Mouse (Mus musculus): ENCODE data around the gene Gm20388.
"Not testable (repeated sequence)": the region's sequence is repeated elsewhere in the genome, so short reads cannot be mapped to it uniquely, and the experiment has no call there.

Gene Gm20388

GRCm38 (mm10) chr8:120327131-120327554 lies 416.5 kb downstream of the Gm20388 start:
- DNase-seq, result no peak

- DNase-seq, result no peak
These were observed 417.9 kb downstream of the Gm20388 start for GRCm38 (mm10) chr8:120328361-120329022.

GRCm38 (mm10) chr8:120329030-120329748 lies 418.5 kb downstream of the Gm20388 start:
- DNase-seq, result no peak

- no peak for DNase-seq
These were observed 420.4 kb downstream of the Gm20388 start for GRCm38 (mm10) chr8:120331027-120331426.

- DNase-seq, result peak; percentile 36
These were observed 422.0 kb downstream of the Gm20388 start for GRCm38 (mm10) chr8:120332379-120333229.

- no peak for DNase-seq
These were observed 423.0 kb downstream of the Gm20388 start for GRCm38 (mm10) chr8:120333681-120334080.

GRCm38 (mm10) chr8:120334261-120334660 lies 423.6 kb downstream of the Gm20388 start:
- DNase-seq, result not testable (repeated sequence)

- no peak for DNase-seq
These were observed 424.2 kb downstream of the Gm20388 start for GRCm38 (mm10) chr8:120334878-120335261.

- DNase-seq, result no peak
These were observed 424.8 kb downstream of the Gm20388 start for GRCm38 (mm10) chr8:120335262-120336086.

- no peak for DNase-seq
These were observed 425.4 kb downstream of the Gm20388 start for GRCm38 (mm10) chr8:120336087-120336380.

GRCm38 (mm10) chr8:120336909-120337555 lies 426.4 kb downstream of the Gm20388 start:
- DNase-seq, result no peak

GRCm38 (mm10) chr8:120337627-120338026 lies 427.0 kb downstream of the Gm20388 start:
- no peak for DNase-seq

GRCm38 (mm10) chr8:120338678-120339077 lies 428.0 kb downstream of the Gm20388 start:
- DNase-seq, result no peak

- no peak for DNase-seq
These were observed 429.1 kb downstream of the Gm20388 start for GRCm38 (mm10) chr8:120339743-120340142.

- no peak for DNase-seq
These were observed 430.5 kb downstream of the Gm20388 start for GRCm38 (mm10) chr8:120341124-120341523.

GRCm38 (mm10) chr8:120342847-120343548 lies 432.4 kb downstream of the Gm20388 start:
- DNase-seq, result peak; percentile 51

- no peak for DNase-seq
These were observed 432.9 kb downstream of the Gm20388 start for GRCm38 (mm10) chr8:120343582-120343981.

GRCm38 (mm10) chr8:120344166-120344565 lies 433.5 kb downstream of the Gm20388 start:
- no peak for DNase-seq

- no peak for DNase-seq
These were observed 433.9 kb downstream of the Gm20388 start for GRCm38 (mm10) chr8:120344583-120344982.

- no peak for DNase-seq
These were observed 437.2 kb downstream of the Gm20388 start for GRCm38 (mm10) chr8:120347734-120348341.

- no peak for DNase-seq
These were observed 438.3 kb downstream of the Gm20388 start for GRCm38 (mm10) chr8:120348922-120349321.
